Mouse (Mus musculus) layer of hippocampus, postnatal 25 days (tissue): ENCODE results near the gene Grip2. TPM values are rescaled to one million over a fixed set of nuclear protein-coding genes. Genes with fewer than 3 reads are reported as not detected.

Experiments
- DNase-seq, 2 experiments: peaks; one replicate each; pipeline ENCODE4 v3.0.0; 2022; ENCODE audit warnings: mixed read lengths in 2 of 2, low spot score in 1 of 2; ENCODE audit errors: extremely low spot score in 1 of 2
- total RNA-seq, 2 experiments: library from RNA; stranded (reverse); gene quantifications; 2 replicates each; pipeline ENCODE4 v1.2.3; 2021

Gene Grip2
- total RNA-seq = 1 to 10 TPM; 8.0 to 8.7 TPM

- peak in 1 of 2 experiments; percentile 17 for DNase-seq
Measured at GRCm38 (mm10) chr6:91827016-91827570, at the start of gene Grip2. TSS of gene Grip2 (minus strand) at chr6:91827250.

GRCm38 (mm10) chr6:91872781-91873180 lies 45.7 kb upstream of the Grip2 start:
- DNase-seq = no peak

GRCm38 (mm10) chr6:91868091-91868490 lies 41.0 kb upstream of the Grip2 start:
- DNase-seq = no peak

- DNase-seq = no peak
Measured at GRCm38 (mm10) chr6:91865601-91866000, 38.6 kb upstream of the Grip2 start.

- no peak for DNase-seq
Measured at GRCm38 (mm10) chr6:91864595-91864994, 37.5 kb upstream of the Grip2 start.

- DNase-seq = no peak
Measured at GRCm38 (mm10) chr6:91862848-91863247, 35.8 kb upstream of the Grip2 start.

GRCm38 (mm10) chr6:91858339-91858738 lies 31.3 kb upstream of the Grip2 start:
- no peak for DNase-seq

GRCm38 (mm10) chr6:91852550-91852949 lies 25.5 kb upstream of the Grip2 start:
- DNase-seq = peak in 1 of 2 experiments; percentile 49

GRCm38 (mm10) chr6:91843628-91844153 lies 16.6 kb upstream of the Grip2 start:
- DNase-seq = no peak

- no peak for DNase-seq
Measured at GRCm38 (mm10) chr6:91842897-91843627, 16.0 kb upstream of the Grip2 start.

- peak; percentile 50 to 65 for DNase-seq
Measured at GRCm38 (mm10) chr6:91839010-91839871, 12.2 kb upstream of the Grip2 start.

- DNase-seq = no peak
Measured at GRCm38 (mm10) chr6:91832863-91833440, 5.9 kb upstream of the Grip2 start.

GRCm38 (mm10) chr6:91827926-91828325 lies 876 bp upstream of the Grip2 start:
- no peak for DNase-seq

- DNase-seq = no peak
Measured at GRCm38 (mm10) chr6:91818271-91818670, 8.8 kb downstream of the Grip2 start.

- no peak for DNase-seq
Measured at GRCm38 (mm10) chr6:91815976-91816375, 11.1 kb downstream of the Grip2 start.

GRCm38 (mm10) chr6:91813611-91814010 lies 13.4 kb downstream of the Grip2 start:
- no peak for DNase-seq

GRCm38 (mm10) chr6:91810007-91810406 lies 17.0 kb downstream of the Grip2 start:
- no peak for DNase-seq

- no peak for DNase-seq
Measured at GRCm38 (mm10) chr6:91808022-91808421, 19.0 kb downstream of the Grip2 start.

- no peak for DNase-seq
Measured at GRCm38 (mm10) chr6:91807169-91807568, 19.9 kb downstream of the Grip2 start.

GRCm38 (mm10) chr6:91804177-91804576 lies 22.9 kb downstream of the Grip2 start:
- DNase-seq = no peak

- peak in 1 of 2 experiments; percentile 36 for DNase-seq
Measured at GRCm38 (mm10) chr6:91798496-91798895, 28.6 kb downstream of the Grip2 start.
